Mouse (Mus musculus) left cerebral cortex, adult 8-10 months (tissue): ENCODE results near the gene Hic2. TPM values are rescaled to one million over a fixed set of nuclear protein-coding genes. Genes with fewer than 3 reads are reported as not detected.

Experiments used
- DNase-seq, 2 experiments: peaks; one replicate each; pipeline ENCODE4 v3.0.0; 2022; ENCODE audit warnings: low spot score in 2 of 2
- total RNA-seq, 4 experiments: library from RNA; stranded (reverse); gene quantifications; 2 replicates each; pipeline ENCODE4 v1.2.4; 2022

Gene Hic2
- total RNA-seq, 4 experiments from 2014 or later, result 4.7 to 6.8 (median 6.2) TPM

DNA sequence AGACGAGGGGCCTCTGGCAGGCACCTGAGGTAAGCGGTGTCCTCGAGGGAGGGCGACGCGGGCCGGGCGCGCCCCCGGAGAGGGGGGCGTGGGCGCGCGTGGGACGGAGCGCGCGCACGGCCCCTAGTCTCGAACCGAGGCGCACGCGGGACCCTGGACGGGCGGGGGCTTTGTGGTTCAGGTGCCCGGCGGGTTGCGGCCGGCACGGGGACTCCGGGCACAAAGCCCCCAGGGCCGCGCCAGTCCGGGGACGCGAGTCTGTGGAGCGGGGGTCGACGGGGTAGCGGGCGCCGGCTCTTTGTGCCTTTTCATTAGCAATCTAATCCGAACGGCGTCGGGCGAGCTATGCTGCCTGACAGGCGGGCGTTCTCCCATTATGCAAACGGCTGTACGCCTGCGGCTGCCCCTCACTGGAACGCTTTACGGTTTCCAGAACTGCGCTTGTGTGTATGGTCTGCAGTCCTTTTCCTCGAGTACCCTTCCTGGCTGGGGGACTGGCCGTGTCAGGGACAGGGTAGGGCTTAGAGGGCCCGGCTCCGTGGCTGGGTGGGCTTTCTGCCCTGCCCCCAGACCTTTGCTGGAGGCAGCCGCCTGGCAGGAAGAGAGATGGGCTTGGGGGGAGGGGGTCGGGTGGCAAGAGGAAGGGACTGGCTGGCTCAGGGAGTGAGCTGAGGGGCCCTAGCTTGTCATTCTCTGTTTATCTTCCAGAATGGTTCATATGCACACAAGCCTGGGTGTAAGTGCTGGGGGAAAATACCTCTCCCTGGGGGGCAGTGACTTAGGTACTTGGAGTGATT lies 528 bp downstream of the Hic2 start:
- peak in 1 of 2 experiments; percentile 19 for DNase-seq

DNA sequence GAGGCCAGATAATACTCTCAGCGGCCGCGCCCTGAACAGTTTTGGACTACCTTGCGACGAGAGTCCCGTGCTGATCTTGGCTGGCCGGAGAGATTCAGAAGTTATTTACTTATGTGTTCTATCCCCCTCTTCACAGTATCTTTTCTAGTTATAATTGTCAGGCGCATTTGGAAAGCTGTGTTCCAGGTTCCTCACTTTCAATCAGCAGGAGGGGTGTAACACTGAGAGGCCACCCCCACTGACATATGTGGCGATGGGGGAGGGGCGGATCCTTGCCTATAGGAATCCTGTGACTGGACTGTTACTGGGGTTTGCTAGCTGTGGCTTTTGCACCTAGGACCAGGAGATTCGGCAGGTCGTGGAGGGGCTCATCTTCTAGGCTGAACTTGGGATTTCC lies 1.1 kb downstream of the Hic2 start:
- DNase-seq, result peak; percentile 28 to 49

DNA sequence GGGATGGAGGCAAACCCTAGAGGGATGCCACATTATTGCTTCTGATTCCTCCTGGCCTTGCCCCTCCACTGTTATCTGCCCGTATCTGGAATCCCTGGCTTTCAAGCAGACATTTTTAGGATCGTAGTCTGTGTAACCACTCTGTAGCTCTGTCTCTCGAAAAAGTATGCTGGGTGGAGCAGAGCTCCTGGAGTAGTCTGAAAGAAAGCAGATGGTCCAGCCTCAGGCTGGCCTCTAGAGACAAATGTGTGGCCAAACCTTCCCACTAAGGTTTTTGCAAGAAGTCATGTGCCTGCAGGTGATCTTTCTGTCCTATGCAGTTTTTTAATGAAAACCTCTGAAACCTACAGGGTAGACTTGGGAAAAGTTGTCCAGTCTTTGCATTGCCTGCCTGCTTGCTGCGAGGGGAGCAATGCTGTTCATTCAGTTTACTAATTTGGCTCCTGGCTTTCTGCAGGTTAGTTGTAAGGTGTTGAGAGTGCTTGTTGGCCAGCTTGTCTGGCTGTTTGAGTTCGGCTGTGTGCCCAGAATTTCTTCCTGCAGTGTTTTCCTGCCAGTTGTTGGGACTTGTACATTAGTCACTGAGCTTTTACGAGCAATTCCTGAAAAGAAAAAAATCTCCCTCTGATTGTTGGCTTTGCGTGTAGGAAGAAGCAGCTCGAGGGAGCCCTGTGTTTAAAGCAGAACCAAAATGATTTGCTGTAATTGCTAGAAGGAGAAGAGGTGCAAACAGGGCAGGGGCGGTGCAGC lies 1.7 kb downstream of the Hic2 start:
- DNase-seq, result peak in 1 of 2 experiments; percentile 70

DNA sequence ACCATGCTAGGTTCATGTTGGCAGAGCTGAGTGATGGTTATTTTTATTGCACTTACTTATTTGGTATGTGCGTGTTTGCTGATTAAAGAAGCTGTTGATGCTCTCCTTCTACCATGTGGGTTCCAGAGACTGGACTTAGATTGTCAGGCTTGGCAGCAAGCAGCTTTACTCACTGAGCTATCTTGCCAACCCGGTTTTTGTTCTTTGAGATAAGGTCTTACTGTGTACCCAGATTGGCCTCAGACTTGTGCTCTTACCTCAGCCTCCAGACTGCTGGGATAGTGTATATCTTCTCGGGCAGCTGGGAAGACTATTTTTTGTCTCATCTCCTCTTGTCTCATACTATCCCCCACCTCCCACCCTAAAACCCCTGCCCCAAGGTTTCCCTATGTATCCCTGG lies 4.3 kb downstream of the Hic2 start:
- DNase-seq, result no peak

DNA sequence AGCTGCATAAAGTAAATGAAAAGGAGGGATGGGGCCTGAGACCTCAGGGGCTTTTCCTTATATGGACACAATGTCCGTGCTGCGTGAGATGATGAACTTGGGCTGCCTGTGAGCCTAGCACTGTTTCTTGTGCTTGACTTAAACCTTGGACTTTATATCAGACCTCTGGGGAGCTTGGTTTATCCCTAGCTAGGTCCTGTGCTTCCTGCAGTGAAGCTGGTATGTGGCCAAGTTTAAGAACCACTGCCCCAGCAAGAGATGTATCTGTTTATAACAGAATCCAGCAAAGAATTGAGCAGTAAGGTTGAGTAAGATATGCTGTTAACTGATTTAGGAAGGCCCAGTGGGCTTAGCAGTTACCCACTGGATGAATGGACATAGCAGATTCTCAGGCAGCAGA lies 6.0 kb downstream of the Hic2 start:
- DNase-seq, result no peak

DNA sequence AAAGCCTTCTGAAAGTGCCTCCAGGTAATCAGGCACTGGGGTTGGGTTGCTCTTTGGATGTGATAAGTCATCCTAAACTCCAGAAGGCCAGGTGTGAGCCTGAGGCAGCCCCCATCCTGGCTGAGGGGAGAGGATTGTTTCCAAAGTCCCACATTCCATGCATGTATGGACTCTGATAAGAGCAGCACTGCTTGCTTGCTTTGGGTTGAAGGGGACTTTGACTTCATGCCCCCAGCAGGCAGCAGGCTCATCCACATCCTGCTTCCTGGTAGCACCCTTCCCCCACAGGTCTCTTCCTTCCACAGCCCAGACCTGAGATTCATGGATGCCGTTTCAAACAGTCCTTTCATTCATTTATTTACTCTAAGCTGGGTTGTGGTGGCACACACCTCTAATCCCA lies 10.4 kb downstream of the Hic2 start:
- DNase-seq, result no peak

DNA sequence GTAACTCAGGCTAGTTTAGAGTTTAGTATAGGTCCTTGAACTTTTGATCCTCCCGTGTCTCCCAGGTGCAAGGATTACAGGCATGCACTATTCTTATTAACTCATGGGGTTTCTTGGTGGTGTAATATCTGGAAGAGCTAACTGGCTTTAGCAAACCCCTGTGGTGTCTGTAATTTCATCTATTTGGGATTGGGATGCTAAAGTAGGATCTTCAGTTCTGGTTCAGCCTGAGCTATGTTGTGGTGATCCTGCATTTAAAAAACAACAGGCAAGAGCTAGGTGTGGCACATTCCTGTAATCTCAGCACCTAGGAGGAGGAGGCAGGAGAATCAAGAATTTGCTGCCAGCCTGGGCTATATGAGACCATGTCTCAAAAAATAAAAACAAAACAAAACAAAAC lies 11.6 kb downstream of the Hic2 start:
- DNase-seq, result no peak

DNA sequence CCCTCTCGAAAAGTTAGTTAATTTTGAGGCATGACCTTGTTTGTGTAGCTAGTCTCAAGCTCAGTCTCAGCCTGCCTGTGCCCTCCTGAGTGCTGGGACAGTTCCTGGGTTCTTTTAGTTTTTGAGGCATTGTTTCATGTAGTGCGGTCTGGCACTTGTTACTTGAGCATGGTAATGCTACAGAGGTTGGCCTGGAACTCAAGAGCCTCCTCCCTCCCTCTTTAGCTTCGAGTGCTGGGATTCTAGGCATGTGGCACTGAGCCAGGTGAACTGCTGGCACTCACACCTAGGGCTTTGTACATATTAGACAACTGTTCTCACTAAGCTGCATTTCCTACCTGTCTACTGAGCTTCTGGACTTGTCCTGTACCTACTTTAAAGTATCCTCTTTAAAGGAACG lies 14.4 kb downstream of the Hic2 start:
- no peak for DNase-seq

DNA sequence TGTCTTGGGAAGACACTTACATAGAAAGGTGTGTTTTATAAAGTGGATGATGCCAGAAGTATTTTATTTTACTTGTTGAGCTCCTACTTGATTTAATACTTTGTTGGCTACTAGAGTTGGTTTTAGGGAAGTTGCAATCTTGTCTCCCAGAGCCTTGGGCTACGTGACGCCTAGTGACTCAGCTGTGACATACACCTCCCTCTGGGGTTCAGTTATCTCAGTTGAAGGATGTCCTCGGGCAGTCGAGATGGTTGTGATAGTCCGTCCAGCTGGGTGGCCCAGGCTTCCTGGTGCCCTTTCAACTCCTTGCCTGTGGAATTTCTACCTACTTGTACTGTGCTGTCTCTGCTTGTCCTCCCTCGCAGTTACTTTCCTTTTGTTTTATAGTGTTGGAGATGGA lies 15.8 kb downstream of the Hic2 start:
- no peak for DNase-seq

DNA sequence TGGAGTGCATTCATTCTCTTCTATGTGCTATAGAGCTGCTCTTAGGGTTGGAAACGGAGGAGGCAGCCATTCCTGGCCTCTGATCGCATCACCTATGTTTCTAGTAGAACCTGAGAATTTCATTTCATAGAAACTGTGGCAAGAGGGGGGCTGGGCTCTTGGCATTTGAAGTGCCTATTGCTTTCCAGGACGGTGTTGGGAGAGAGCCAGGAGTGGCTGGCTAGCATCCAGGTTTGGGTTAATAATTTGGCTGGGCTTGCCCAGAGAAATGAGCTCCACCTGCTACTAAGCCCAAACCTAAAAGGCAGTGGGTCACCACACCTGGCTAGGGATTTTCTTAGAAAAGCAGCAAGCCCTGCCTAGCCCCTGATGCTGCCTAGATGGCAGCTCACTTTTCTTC lies 18.2 kb downstream of the Hic2 start:
- no peak for DNase-seq

DNA sequence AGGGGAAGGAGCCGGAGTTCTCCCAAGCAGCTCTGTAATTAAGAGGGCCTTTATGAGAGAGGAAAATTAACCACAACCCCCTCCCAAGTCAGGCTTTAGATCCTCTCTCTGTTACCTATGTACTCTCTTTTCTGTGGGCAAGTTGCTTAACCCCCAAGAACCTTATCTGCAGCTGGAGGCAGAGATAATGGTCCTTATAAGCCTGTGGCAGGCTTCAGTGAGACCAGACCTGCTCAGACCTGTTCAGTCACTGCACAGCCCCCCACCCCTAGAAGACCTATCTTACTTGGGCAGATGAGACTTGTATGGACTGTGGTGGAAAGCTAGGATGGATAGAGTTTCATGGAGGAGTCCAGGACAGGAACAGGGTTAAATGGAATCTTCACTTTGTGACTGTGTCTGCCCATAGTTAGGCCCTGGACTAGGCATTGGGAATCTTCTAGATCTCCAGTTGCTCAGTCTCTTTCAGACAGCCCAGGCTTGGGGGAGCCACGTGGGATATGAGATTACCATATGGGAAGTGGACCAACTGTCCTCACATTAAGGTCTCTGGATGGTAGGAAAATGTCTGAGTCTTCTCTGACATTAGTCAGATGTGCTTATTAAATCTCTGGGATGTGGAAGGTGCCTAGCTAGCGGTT lies 18.8 kb downstream of the Hic2 start:
- DNase-seq, result no peak

DNA sequence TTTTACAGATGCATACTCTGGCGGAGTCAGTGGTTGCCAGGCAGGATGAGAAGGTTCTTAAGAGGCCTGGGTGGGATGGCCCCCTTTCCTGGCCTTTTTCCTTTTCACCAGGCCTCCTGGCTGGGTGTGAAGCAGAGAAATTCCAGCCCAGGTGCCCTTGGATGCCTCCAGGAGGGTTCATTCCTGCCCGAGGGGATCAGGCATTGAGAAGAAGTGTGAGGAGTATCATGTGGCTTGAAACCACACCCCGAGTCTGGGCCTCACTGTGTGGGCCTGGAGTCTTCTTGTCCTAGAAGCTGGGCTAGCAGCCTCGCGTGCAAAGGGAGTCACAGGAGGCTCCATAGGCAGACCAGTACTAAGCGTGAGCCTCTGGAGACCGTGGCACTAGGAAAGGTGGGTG lies 19.5 kb downstream of the Hic2 start:
- no peak for DNase-seq

DNA sequence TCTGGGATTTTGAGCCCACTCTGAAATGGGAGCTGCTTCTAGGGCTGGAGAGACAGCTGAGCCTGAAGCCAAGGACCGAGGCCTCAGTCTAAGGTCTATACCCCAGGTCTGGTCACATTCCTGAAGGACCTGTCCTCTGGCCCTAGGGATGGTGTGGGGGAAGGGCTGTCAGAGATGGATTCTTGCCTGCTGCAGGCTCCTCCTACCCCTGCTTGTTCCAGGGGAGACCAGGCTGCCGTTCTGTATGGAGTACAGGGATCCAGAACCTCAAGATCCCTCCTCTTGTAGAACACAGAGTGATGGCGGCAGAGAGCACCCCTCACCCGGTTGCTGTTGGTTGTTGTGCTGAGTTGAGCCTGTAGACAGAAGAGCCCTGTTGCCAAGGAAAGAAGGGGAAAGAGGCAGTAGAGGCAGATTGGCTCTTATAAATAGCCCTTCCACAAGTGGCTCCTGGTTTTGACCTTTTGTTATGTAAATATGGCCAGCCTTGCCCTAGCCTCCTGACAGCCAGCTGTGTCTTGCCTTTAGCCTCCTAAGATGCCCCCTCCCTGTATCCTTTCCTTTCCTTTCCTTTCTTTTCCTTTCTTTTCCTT lies 20.7 kb downstream of the Hic2 start:
- no peak for DNase-seq

DNA sequence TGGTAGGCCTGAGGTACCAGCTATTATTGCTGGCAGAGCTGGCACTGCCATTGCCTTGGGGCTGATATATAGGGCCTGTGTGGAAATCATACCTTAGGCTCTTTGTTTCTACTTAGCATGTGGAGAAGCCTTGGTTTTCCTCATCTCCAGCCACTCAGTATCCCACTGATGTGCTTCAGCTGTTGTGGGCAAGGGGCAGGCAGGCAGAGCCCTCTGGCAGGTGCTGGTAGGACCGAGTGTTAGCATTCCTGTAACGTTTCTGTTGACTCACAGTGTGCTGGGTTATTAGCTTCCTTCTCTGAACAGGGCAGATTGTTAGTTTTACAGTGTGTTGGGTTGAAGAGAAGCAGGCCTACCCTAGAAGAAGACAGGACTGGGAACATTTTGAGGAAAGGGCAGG lies 21.9 kb downstream of the Hic2 start:
- no peak for DNase-seq

DNA sequence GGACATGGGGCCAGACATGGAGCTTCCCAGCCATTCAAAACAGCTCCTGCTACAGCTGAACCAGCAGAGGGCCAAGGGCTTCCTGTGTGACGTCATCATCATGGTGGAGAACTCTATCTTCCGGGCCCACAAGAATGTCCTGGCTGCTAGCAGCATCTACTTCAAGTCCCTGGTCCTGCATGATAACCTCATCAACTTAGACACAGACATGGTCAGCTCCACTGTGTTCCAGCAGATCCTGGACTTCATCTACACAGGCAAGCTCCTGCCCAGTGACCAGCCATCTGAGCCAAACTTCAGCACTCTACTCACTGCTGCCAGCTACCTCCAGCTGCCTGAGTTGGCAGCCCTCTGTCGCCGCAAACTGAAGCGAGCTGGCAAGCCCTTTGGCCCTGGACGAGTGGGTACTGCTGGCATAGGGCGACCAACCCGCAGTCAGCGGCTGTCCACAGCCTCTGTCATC lies 24.0 kb downstream of the Hic2 start:
- DNase-seq, result no peak

DNA sequence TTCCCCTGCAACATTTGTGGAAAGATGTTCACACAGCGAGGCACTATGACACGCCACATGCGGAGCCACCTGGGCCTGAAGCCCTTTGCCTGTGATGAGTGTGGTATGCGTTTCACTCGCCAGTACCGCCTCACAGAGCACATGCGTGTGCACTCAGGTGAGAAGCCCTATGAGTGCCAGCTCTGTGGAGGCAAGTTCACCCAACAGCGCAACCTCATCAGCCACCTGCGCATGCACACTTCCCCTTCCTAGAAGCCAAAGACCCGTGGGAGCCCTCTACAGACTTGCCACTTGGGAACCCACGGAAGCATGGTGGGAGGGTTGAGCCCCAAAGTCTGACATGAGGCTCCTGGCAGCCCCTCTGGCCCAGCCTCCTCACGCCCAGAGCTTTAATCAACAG lies 25.5 kb downstream of the Hic2 start:
- no peak for DNase-seq

DNA sequence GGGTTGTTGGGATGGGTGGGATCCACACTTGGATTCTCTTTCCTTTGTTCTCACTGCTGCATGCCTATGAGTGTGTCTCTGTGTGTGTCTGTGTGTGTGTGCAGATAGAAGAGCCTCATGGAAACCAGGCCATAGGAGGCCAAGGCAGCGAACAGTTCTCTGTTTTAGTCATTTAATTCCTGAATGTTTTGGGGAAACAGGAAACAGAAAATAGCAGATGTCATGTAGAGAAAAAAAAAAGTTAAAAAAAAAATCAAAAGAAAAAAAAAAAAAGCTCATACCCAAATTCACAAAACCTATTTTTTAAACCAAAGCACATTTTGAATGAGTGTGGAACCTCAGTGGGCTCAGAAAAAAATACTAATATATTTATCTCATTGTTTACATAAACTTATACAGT lies 28.0 kb downstream of the Hic2 start:
- DNase-seq, result no peak

DNA sequence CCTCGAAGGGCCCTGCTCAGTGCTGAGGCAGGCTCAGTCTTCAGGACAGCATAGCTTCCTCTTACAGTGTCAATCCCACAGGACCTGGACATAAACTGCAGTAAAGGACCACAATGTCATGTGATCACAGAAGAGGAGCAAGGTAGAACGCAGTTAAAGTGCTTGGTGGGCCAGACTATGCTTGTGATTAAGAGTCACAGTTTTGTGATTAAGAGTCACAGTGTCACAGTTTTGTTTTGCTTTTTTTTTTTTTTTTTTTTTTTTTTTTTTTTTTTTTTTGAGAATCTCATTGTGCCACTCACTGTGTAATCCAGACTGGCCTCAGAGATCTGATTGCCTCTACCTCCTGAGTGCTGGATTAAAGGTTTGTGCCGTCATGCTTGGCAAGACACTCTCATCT lies 32.7 kb downstream of the Hic2 start:
- DNase-seq, result no peak

DNA sequence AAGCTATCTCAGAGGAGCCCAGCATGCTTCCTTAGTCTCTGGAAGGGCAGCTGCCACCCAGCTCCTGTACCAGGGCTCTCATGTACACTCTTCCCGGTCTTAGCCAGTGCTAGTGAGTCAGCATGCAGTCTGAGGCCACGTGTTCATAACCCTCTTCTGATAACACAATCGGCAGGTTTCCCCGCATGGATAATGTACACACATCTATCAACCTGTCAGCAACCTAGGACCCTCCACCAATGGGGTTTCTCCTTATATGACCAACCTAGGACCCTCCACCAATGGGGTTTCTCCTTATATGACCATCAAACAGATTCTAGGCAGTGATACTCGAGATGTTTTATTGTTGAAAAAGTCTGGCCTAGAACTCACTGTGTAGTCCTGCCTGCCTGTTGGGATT lies 34.6 kb downstream of the Hic2 start:
- DNase-seq, result no peak

DNA sequence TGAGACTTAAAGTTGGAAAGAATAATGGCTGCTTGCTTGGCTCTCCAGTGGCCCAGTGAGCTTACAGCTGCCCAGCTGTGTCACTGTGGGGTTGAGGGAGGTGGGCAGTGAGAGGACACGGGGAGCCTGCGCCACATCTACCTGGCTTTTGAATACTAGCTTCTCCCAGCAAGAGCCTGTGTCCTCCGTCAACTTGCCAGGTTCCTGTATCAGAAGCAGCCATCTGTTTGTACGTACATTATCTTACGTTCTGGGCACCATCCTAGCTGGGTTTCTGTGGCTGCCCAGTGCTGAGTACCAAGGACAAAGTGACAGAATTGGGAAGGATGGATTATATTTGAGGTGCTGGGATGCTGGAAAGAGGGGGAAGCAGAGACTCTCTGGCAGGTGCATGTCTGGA lies 36.5 kb downstream of the Hic2 start:
- DNase-seq, result no peak

DNA sequence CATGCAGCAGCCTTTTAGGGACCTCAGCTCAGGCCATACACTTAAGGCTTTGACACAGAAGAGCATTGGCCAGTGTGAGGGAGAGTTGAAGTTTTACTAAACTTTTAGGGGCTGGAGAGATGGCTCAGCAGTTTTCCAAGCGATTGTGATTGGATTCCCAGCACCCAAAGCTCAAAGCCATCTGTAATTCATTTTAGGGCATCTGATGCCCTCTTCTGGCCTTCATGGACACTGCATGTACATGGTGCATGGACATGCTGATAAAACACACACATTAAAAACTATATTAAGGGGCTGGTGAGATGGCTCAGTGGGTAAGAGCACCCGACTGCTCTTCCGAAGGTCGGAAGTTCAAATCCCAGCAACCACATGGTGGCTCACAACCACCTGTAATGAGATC lies 37.8 kb downstream of the Hic2 start:
- no peak for DNase-seq

DNA sequence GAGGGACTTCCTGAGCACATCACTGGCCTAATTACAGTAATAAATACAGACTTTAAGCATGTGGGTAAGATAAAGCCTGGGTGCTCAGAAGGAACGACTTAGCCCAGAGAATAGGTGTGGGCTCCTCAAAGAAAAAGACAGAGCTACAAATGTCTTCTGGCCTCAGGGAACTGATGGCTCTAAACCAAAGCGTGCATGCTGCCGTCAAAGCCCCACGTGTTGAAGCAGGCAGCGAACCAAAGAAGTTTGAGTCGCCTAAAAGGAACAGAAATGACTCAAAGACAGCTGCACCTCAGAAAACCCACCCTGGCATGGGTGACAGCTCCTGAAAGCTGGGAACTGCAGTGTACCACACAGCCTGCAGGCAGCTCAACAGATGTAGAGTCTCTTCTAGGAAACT lies 38.5 kb downstream of the Hic2 start:
- DNase-seq, result no peak
